9 mouse cellular contexts compared by ENCODE assay signal in genomic region chr3:107559183-107559582, GRCm38 (mm10). TPM values are rescaled to one million over a fixed set of nuclear protein-coding genes. Genes with fewer than 3 reads are reported as not detected.
DNase-seq lines count a peak whose midpoint lies in the region; ATAC-seq and TF ChIP-seq lines count a peak whose summit lies in the region.
"Had no signal": no experiment of that assay in that cellular context is flagged by ENCODE, and none has a peak within 500 bp of the region (broad histone marks: within the 10 kb centered on the region; RNA-seq: fewer than 3 reads in every experiment).

No protein-coding gene starts in this region.

- H3K27ac ChIP-seq in forebrain, embryonic 11.5 days (ENCODE audit: low read depth, low read length), result no peak overlapping the region
- no peak overlapping the region for H3K27ac ChIP-seq in heart, embryonic 15.5 days
- H3K27ac ChIP-seq in liver, embryonic 14.5 days, result no peak overlapping the region
- H3K27ac ChIP-seq in neural tube, embryonic 13.5 days (replicated peaks), result no peak overlapping the region

- H3K36me3 ChIP-seq in G1E (replicated peaks), result no peaks in the 10 kb centered on the region
- H3K36me3 ChIP-seq in forebrain, embryonic 11.5 days (ENCODE audit: control insufficient read depth, insufficient read depth, low read length), result no peaks in the 10 kb centered on the region
- no peaks in the 10 kb centered on the region for H3K36me3 ChIP-seq in heart, embryonic 15.5 days
- H3K36me3 ChIP-seq in liver, embryonic 14.5 days (replicated peaks; ENCODE audit: control insufficient read depth, insufficient read depth, low read depth), result no peaks in the 10 kb centered on the region
- H3K36me3 ChIP-seq in neural tube, embryonic 13.5 days, result no peaks in the 10 kb centered on the region

- H3K9me3 ChIP-seq in G1E (replicated peaks), result no peaks in the 10 kb centered on the region
- H3K9me3 ChIP-seq in forebrain, embryonic 11.5 days (ENCODE audit: control insufficient read depth, low read length), result no peaks in the 10 kb centered on the region
- no peaks in the 10 kb centered on the region for H3K9me3 ChIP-seq in heart, embryonic 15.5 days (replicated peaks)
- no peaks in the 10 kb centered on the region for H3K9me3 ChIP-seq in liver, embryonic 14.5 days (ENCODE audit: control insufficient read depth, low read length)
- H3K9me3 ChIP-seq in neural tube, embryonic 13.5 days, result no peaks in the 10 kb centered on the region

- H3K4me1 ChIP-seq in G1E (ENCODE audit: insufficient read depth, low read depth, low read length), result no peaks in the 10 kb centered on the region
- no peaks in the 10 kb centered on the region for H3K4me1 ChIP-seq in forebrain, embryonic 11.5 days (replicated peaks; ENCODE audit: control insufficient read depth, insufficient read depth, low read length)
- peaks cover 27% of the 10 kb centered on the region for H3K4me1 ChIP-seq in heart, embryonic 15.5 days (replicated peaks)
- H3K4me1 ChIP-seq in liver, embryonic 14.5 days (replicated peaks; ENCODE audit: control insufficient read depth in 2 of 2, insufficient read depth in 2 of 2, low read length in 1 of 2), result no peaks in the 10 kb centered on the region
- H3K4me1 ChIP-seq in neural tube, embryonic 13.5 days (replicated peaks), result no peaks in the 10 kb centered on the region

- no peak for TF ChIP-seq EP300 in liver, embryonic 14.5 days (IDR thresholded peaks at IDR 0.05; ENCODE audit: low read depth)

- H3K27me3 ChIP-seq in G1E (ENCODE audit: insufficient read depth, low read length), result peaks cover 43% of the 10 kb centered on the region
- H3K27me3 ChIP-seq in forebrain, embryonic 11.5 days (ENCODE audit: control insufficient read depth, insufficient read depth, low read length), result no peaks in the 10 kb centered on the region
- peaks cover 10% of the 10 kb centered on the region; the same call in 1 of the 2 replicates for H3K27me3 ChIP-seq in heart, embryonic 15.5 days
- no peaks in the 10 kb centered on the region for H3K27me3 ChIP-seq in liver, embryonic 14.5 days (ENCODE audit: control insufficient read depth, insufficient read depth, low read length)
- H3K27me3 ChIP-seq in neural tube, embryonic 13.5 days, result peaks cover 52% of the 10 kb centered on the region

- 12% methylated on average over 3 of the region's 3 CpGs for WGBS in forebrain, embryonic 11.5 days
- 0% methylated on average over 3 of the region's 3 CpGs for WGBS in heart, embryonic 15.5 days
- WGBS in liver, embryonic 14.5 days (ENCODE audit: insufficient replicate concordance), result 7% methylated on average over 3 of the region's 3 CpGs
- 14% methylated on average over 3 of the region's 3 CpGs for WGBS in neural tube, embryonic 13.5 days

- no peak overlapping the region for H3K9ac ChIP-seq in forebrain, embryonic 11.5 days (ENCODE audit: low read length)
- no peak overlapping the region for H3K9ac ChIP-seq in heart, embryonic 15.5 days
- H3K9ac ChIP-seq in liver, embryonic 14.5 days (replicated peaks), result no peak overlapping the region
- no peak overlapping the region for H3K9ac ChIP-seq in neural tube, embryonic 13.5 days

- DNase-seq in G1E (ENCODE audit: low spot score), result peak; percentile 47
- DNase-seq in c-Kit-positive CD71-positive TER-119-positive erythroid progenitor cells, embryonic 14.5 days (ENCODE audit: low spot score), result peak; percentile 27
- DNase-seq in forebrain, embryonic 11.5 days (ENCODE audit: low spot score), result peak; percentile 78
- peak; percentile 81 for DNase-seq in kidney, postnatal 10 days
- peak in 1 of 3 experiments; percentile 26 for DNase-seq in liver, embryonic 14.5 days (ENCODE audit: low read depth in 3 of 3, low spot score in 3 of 3)
- peak; percentile 47 for DNase-seq in urinary bladder, adult 2 months (ENCODE audit: low spot score)

- TF ChIP-seq CTCF in G1E (IDR thresholded peaks at IDR 0.05; ENCODE audit: low read depth, low read length), result peak; percentile 58
- TF ChIP-seq CTCF in liver, embryonic 14.5 days (IDR thresholded peaks at IDR 0.05; ENCODE audit: low read depth), result peak; percentile 93

- ATAC-seq in G1E (ENCODE audit: extremely low read depth, insufficient number of reproducible peaks, low FRiP score, poor library complexity, severe bottlenecking), result peak; percentile 77; the same call in 1 of the 2 replicates
- peak; percentile 63; the same call in 1 of the 2 replicates for ATAC-seq in forebrain, embryonic 11.5 days (replicated peaks; ENCODE audit: low FRiP score)
- peak; percentile 68 for ATAC-seq in heart, embryonic 15.5 days (replicated peaks; ENCODE audit: insufficient number of reproducible peaks, insufficient read depth, low FRiP score, low read depth)
- ATAC-seq in liver, embryonic 14.5 days (ENCODE audit: insufficient read depth), result no peak
- peak; percentile 70 for ATAC-seq in neural tube, embryonic 13.5 days (ENCODE audit: low read depth)

- H3K4me2 ChIP-seq in forebrain, embryonic 11.5 days (ENCODE audit: low read depth, low read length, severe bottlenecking), result no peak overlapping the region
- no peak overlapping the region for H3K4me2 ChIP-seq in heart, embryonic 15.5 days
- no peak overlapping the region for H3K4me2 ChIP-seq in liver, embryonic 14.5 days (ENCODE audit: low read depth)
- H3K4me2 ChIP-seq in neural tube, embryonic 13.5 days, result no peak overlapping the region

- H3K4me3 ChIP-seq in G1E (ENCODE audit: low read depth, low read length), result no peak overlapping the region
- no peak overlapping the region for H3K4me3 ChIP-seq in forebrain, embryonic 11.5 days (ENCODE audit: low read depth, low read length)
- H3K4me3 ChIP-seq in heart, embryonic 15.5 days, result no peak overlapping the region
- H3K4me3 ChIP-seq in liver, embryonic 14.5 days (ENCODE audit: insufficient read depth in 1 of 2, low read depth in 2 of 2, low read length in 2 of 2), result no peak overlapping the region
- no peak overlapping the region for H3K4me3 ChIP-seq in neural tube, embryonic 13.5 days

RNA-seq across cellular contexts. Expression of gene Ubl4b, which starts 4.3 kb away (rescaled TPM):
- total RNA-seq in G1E (2014; fragmentation: Nextera tagmentation) (not detected in 2 replicates), G1E (2017) (0.06 and 0.11 TPM in 2 replicates)
- not detected in 2 replicates for polyA plus RNA-seq in G1E (2012)
- not detected in 2 replicates for polyA plus RNA-seq in forebrain, embryonic 11.5 days (2014; fragmentation: Nextera tagmentation; extraction: Ambion mirVana)
- polyA plus RNA-seq in heart, embryonic 15.5 days (2015; fragmentation: Nextera tagmentation; extraction: Ambion mirVana), result not detected in 2 replicates
- not detected in 2 replicates for polyA plus RNA-seq in liver, embryonic 14.5 days (2012; rRNA removed)
- polyA plus RNA-seq in liver, embryonic 14.5 days (2014; fragmentation: Nextera tagmentation; extraction: Ambion mirVana), result not detected in 2 replicates
- not detected in 2 replicates for polyA plus RNA-seq in neural tube, embryonic 13.5 days (2015; fragmentation: Nextera tagmentation; extraction: Ambion mirVana)
- polyA plus RNA-seq in urinary bladder, adult 2 months (2012; rRNA removed), result not detected in 2 replicates

RNA-seq across cellular contexts. Expression of gene Alx3, which starts 35.6 kb away (rescaled TPM):
- total RNA-seq in G1E (2014; fragmentation: Nextera tagmentation) (not detected in 2 replicates), G1E (2017) (0.11 TPM in 1 of 2 replicates, not detected in the other)
- not detected in 2 replicates for polyA plus RNA-seq in G1E (2012)
- polyA plus RNA-seq in forebrain, embryonic 11.5 days (2014; fragmentation: Nextera tagmentation; extraction: Ambion mirVana), result 14.7 and 16.9 TPM in 2 replicates
- 0.29 and 0.33 TPM in 2 replicates for polyA plus RNA-seq in heart, embryonic 15.5 days (2015; fragmentation: Nextera tagmentation; extraction: Ambion mirVana)
- not detected in 2 replicates for polyA plus RNA-seq in liver, embryonic 14.5 days (2012; rRNA removed)
- polyA plus RNA-seq in liver, embryonic 14.5 days (2014; fragmentation: Nextera tagmentation; extraction: Ambion mirVana), result not detected in 2 replicates
- 0.58 TPM in 1 of 2 replicates, not detected in the other for polyA plus RNA-seq in neural tube, embryonic 13.5 days (2015; fragmentation: Nextera tagmentation; extraction: Ambion mirVana)
- polyA plus RNA-seq in urinary bladder, adult 2 months (2012; rRNA removed), result not detected in 2 replicates
- polyA plus RNA-seq: gonadal fat pad, adult 2 months had no signal

RNA-seq across cellular contexts. Expression of gene Slc6a17, which starts 41.4 kb away (rescaled TPM):
- total RNA-seq in G1E (2014; fragmentation: Nextera tagmentation) (1.2 TPM in 1 of 2 replicates, not detected in the other), G1E (2017) (0.11 and 0.12 TPM in 2 replicates)
- polyA plus RNA-seq in G1E (2012), result not detected in 2 replicates
- polyA plus RNA-seq in forebrain, embryonic 11.5 days (2014; fragmentation: Nextera tagmentation; extraction: Ambion mirVana), result 3.0 and 3.6 TPM in 2 replicates
- 4.7 TPM in 2 replicates for polyA plus RNA-seq in heart, embryonic 15.5 days (2015; fragmentation: Nextera tagmentation; extraction: Ambion mirVana)
- polyA plus RNA-seq in liver, embryonic 14.5 days (2012; rRNA removed), result 0.12 and 0.15 TPM in 2 replicates
- 0.11 TPM in 1 of 2 replicates, not detected in the other for polyA plus RNA-seq in liver, embryonic 14.5 days (2014; fragmentation: Nextera tagmentation; extraction: Ambion mirVana)
- polyA plus RNA-seq in neural tube, embryonic 13.5 days (2015; fragmentation: Nextera tagmentation; extraction: Ambion mirVana), result 8.1 and 8.7 TPM in 2 replicates
- 15.9 and 21.1 TPM in 2 replicates for polyA plus RNA-seq in urinary bladder, adult 2 months (2012; rRNA removed)
